Mouse (Mus musculus): ENCODE data around the gene Olfr1395. TPM values are rescaled to one million over a fixed set of nuclear protein-coding genes. Genes with fewer than 3 reads are reported as not detected.

The Olfr1395 gene
- polyA plus RNA-seq, 1 experiment = not detected

- Histone ChIP-seq H3K27ac (ENCODE audit: insufficient read depth, low read depth, low read length) (no peak overlapping the region), H3K36me3 (ENCODE audit: control insufficient read depth, insufficient read depth, low read length) (no peaks in the 10 kb centered on the region; the same call in 1 of the 2 replicates), H3K27me3 (ENCODE audit: control insufficient read depth, insufficient read depth, low read length) (no peaks in the 10 kb centered on the region), H3K4me1 (ENCODE audit: control insufficient read depth, insufficient read depth, insufficient read length, low read length) (0 out of 2 replicates have a peak, but pooled peaks cover 4% of the 10 kb centered on the region), H3K4me3 (ENCODE audit: low read depth, low read length) (no peak overlapping the region)
- TF ChIP-seq POLR2A (IDR thresholded peaks at IDR 0.05; ENCODE audit: low read depth, low read length) = no peak
- no peak for TF ChIP-seq CTCF (IDR thresholded peaks at IDR 0.05; ENCODE audit: extremely low read depth, insufficient read length, insufficient replicate concordance, low read depth, low read length)
- 89% methylated on average over 1 of the region's 1 CpGs for WGBS
Observed at GRCm38 (mm10) chr11:49105752-49106151, 36.3 kb upstream of the Olfr1395 start.

GRCm38 (mm10) chr11:49107650-49108537 is 34.2 kb upstream of the Olfr1395 start:
- H3K4me3 ChIP-seq (ENCODE audit: low read depth, low read length) = no peak overlapping the region
- TF ChIP-seq POLR2A (IDR thresholded peaks at IDR 0.05; ENCODE audit: low read depth, low read length) (no peak), CTCF (IDR thresholded peaks at IDR 0.05; ENCODE audit: extremely low read depth, insufficient read length, insufficient replicate concordance, low read depth, low read length) (no peak)
- no peak overlapping the region for H3K27ac ChIP-seq (ENCODE audit: insufficient read depth, low read depth, low read length)
- H3K36me3 ChIP-seq (ENCODE audit: control insufficient read depth, insufficient read depth, low read length) = no peaks in the 10 kb centered on the region
- 41% methylated on average over 10 of the region's 10 CpGs for WGBS
- 0 out of 2 replicates have a peak, but pooled peaks cover 4% of the 10 kb centered on the region for H3K27me3 ChIP-seq (ENCODE audit: control insufficient read depth, insufficient read depth, low read length)
- H3K4me1 ChIP-seq (ENCODE audit: control insufficient read depth, insufficient read depth, insufficient read length, low read length) = peaks cover 3% of the 10 kb centered on the region; the same call in 1 of the 2 replicates

GRCm38 (mm10) chr11:49108833-49109232 is 33.2 kb upstream of the Olfr1395 start:
- Histone ChIP-seq H3K4me1 (ENCODE audit: control insufficient read depth, insufficient read depth, insufficient read length, low read length) (peaks cover 4% of the 10 kb centered on the region; the same call in 1 of the 2 replicates), H3K27ac (ENCODE audit: insufficient read depth, low read depth, low read length) (no peak overlapping the region), H3K4me3 (ENCODE audit: low read depth, low read length) (no peak overlapping the region), H3K27me3 (ENCODE audit: control insufficient read depth, insufficient read depth, low read length) (0 out of 2 replicates have a peak, but pooled peaks cover 4% of the 10 kb centered on the region), H3K36me3 (ENCODE audit: control insufficient read depth, insufficient read depth, low read length) (no peaks in the 10 kb centered on the region)
- TF ChIP-seq CTCF (IDR thresholded peaks at IDR 0.05; ENCODE audit: extremely low read depth, insufficient read length, insufficient replicate concordance, low read depth, low read length) = peak; percentile 52; the same call in 1 of the 2 replicates
- TF ChIP-seq POLR2A (IDR thresholded peaks at IDR 0.05; ENCODE audit: low read depth, low read length) = no peak
- 71% methylated on average over 1 of the region's 1 CpGs for WGBS

- WGBS = 85% methylated on average over 1 of the region's 1 CpGs
- peaks cover 4% of the 10 kb centered on the region; the same call in 1 of the 2 replicates for H3K27me3 ChIP-seq (ENCODE audit: control insufficient read depth, insufficient read depth, low read length)
- TF ChIP-seq CTCF (IDR thresholded peaks at IDR 0.05; ENCODE audit: extremely low read depth, insufficient read length, insufficient replicate concordance, low read depth, low read length) (no peak), POLR2A (IDR thresholded peaks at IDR 0.05; ENCODE audit: low read depth, low read length) (no peak)
Observed at GRCm38 (mm10) chr11:49111000-49111399, 31.1 kb upstream of the Olfr1395 start.

GRCm38 (mm10) chr11:49112624-49113219 is 29.4 kb upstream of the Olfr1395 start:
- Histone ChIP-seq H3K27ac (ENCODE audit: insufficient read depth, low read depth, low read length) (no peak overlapping the region), H3K4me1 (ENCODE audit: control insufficient read depth, insufficient read depth, insufficient read length, low read length) (peaks cover 4% of the 10 kb centered on the region; the same call in 1 of the 2 replicates), H3K27me3 (ENCODE audit: control insufficient read depth, insufficient read depth, low read length) (peaks cover 4% of the 10 kb centered on the region; the same call in 1 of the 2 replicates), H3K4me3 (ENCODE audit: low read depth, low read length) (no peak overlapping the region), H3K36me3 (ENCODE audit: control insufficient read depth, insufficient read depth, low read length) (no peaks in the 10 kb centered on the region)
- 40% methylated on average over 6 of the region's 6 CpGs for WGBS
- TF ChIP-seq POLR2A (IDR thresholded peaks at IDR 0.05; ENCODE audit: low read depth, low read length) = no peak
- no peak for TF ChIP-seq CTCF (IDR thresholded peaks at IDR 0.05; ENCODE audit: extremely low read depth, insufficient read length, insufficient replicate concordance, low read depth, low read length)

More at GRCm38 (mm10) chr11:49111000-49111399, 31.1 kb upstream of the Olfr1395 start:
- H3K27ac ChIP-seq (ENCODE audit: insufficient read depth, low read depth, low read length) = no peak overlapping the region
- peaks cover 4% of the 10 kb centered on the region; the same call in 1 of the 2 replicates for H3K4me1 ChIP-seq (ENCODE audit: control insufficient read depth, insufficient read depth, insufficient read length, low read length)
- no peaks in the 10 kb centered on the region for H3K36me3 ChIP-seq (ENCODE audit: control insufficient read depth, insufficient read depth, low read length)
- H3K4me3 ChIP-seq (ENCODE audit: low read depth, low read length) = no peak overlapping the region

- TF ChIP-seq POLR2A (IDR thresholded peaks at IDR 0.05; ENCODE audit: low read depth, low read length) = no peak
- no peak for TF ChIP-seq CTCF (IDR thresholded peaks at IDR 0.05; ENCODE audit: extremely low read depth, insufficient read length, insufficient replicate concordance, low read depth, low read length)
- Histone ChIP-seq H3K4me3 (ENCODE audit: low read depth, low read length) (no peak overlapping the region), H3K27ac (ENCODE audit: insufficient read depth, low read depth, low read length) (no peak overlapping the region), H3K27me3 (ENCODE audit: control insufficient read depth, insufficient read depth, low read length) (peaks cover 4% of the 10 kb centered on the region; the same call in 1 of the 2 replicates), H3K36me3 (ENCODE audit: control insufficient read depth, insufficient read depth, low read length) (no peaks in the 10 kb centered on the region), H3K4me1 (ENCODE audit: control insufficient read depth, insufficient read depth, insufficient read length, low read length) (peaks cover 4% of the 10 kb centered on the region; the same call in 1 of the 2 replicates)
- 60% methylated on average over 2 of the region's 2 CpGs for WGBS
Observed at GRCm38 (mm10) chr11:49114158-49114557, 27.9 kb upstream of the Olfr1395 start.
